Mouse (Mus musculus): ENCODE results near the gene Spta1. TPM values are rescaled to one million over a fixed set of nuclear protein-coding genes. Genes with fewer than 3 reads are reported as not detected.

Spta1 gene
- polyA plus RNA-seq, 1 experiment from 2014 or later, result 0.13 TPM

DNA sequence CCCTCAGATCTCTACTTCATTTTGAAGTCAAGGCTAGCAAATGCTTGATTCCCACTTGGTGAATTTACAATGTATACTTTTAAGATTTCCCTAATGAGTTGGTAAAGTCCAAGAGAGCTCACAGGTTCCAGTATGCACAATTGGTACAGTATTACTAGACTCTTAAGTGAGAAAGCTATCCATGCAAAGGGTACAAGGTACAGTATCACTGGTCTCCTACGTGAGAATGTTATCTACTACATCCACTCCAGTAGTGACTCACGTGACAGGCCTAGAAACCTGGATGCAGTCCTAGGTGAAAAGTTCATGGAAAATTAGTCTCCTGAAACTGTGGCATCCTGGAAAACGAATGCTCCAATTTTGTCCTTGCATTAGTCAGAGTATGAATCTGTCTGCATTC is 98.1 kb downstream of the Spta1 start:
- no peaks in the 10 kb centered on the region for H3K36me3 ChIP-seq (ENCODE audit: poor library complexity, severe bottlenecking)
- H3K9me3 ChIP-seq (replicated peaks), result no peaks in the 10 kb centered on the region
- no peak for ATAC-seq
- no peaks in the 10 kb centered on the region for H3K4me1 ChIP-seq
- H3K4me3 ChIP-seq, result no peak overlapping the region
- no peak overlapping the region for H3K4me2 ChIP-seq
- H3K27ac ChIP-seq, result no peak overlapping the region
- WGBS, result 83% methylated on average over 3 of the region's 3 CpGs
- no peaks in the 10 kb centered on the region for H3K27me3 ChIP-seq
- no peak overlapping the region for H3K9ac ChIP-seq

Other genes with a start within 250 kb of the Spta1 start
- 0.79 and 0.90 TPM in 2 replicates for gene Mndal, start 230.3 kb upstream of the Spta1 start, polyA plus RNA-seq (2015; fragmentation: Nextera tagmentation; extraction: Ambion mirVana)
- gene Ifi203, start 230.1 kb upstream of the Spta1 start, polyA plus RNA-seq (2015; fragmentation: Nextera tagmentation; extraction: Ambion mirVana), result 0.78 and 1.7 TPM in 2 replicates
- gene Ifi202b, start 190.0 kb upstream of the Spta1 start, polyA plus RNA-seq (2015; fragmentation: Nextera tagmentation; extraction: Ambion mirVana), result not detected in 2 replicates
- not detected in 2 replicates for gene Ifi205, start 141.0 kb upstream of the Spta1 start, polyA plus RNA-seq (2015; fragmentation: Nextera tagmentation; extraction: Ambion mirVana)
- not detected in 2 replicates for gene Olfr433, start 132.1 kb upstream of the Spta1 start, polyA plus RNA-seq (2015; fragmentation: Nextera tagmentation; extraction: Ambion mirVana)
- not detected in 2 replicates for gene Olfr432, start 123.6 kb upstream of the Spta1 start, polyA plus RNA-seq (2015; fragmentation: Nextera tagmentation; extraction: Ambion mirVana)
- not detected in 2 replicates for gene Olfr430, start 106.2 kb upstream of the Spta1 start, polyA plus RNA-seq (2015; fragmentation: Nextera tagmentation; extraction: Ambion mirVana)
- gene Olfr429, start 88.4 kb upstream of the Spta1 start, polyA plus RNA-seq (2015; fragmentation: Nextera tagmentation; extraction: Ambion mirVana), result not detected in 2 replicates
- not detected in 2 replicates for gene Olfr427, start 75.9 kb upstream of the Spta1 start, polyA plus RNA-seq (2015; fragmentation: Nextera tagmentation; extraction: Ambion mirVana)
- not detected in 2 replicates for gene Olfr231, start 51.6 kb upstream of the Spta1 start, polyA plus RNA-seq (2015; fragmentation: Nextera tagmentation; extraction: Ambion mirVana)
- gene Olfr424, start 41.3 kb upstream of the Spta1 start, polyA plus RNA-seq (2015; fragmentation: Nextera tagmentation; extraction: Ambion mirVana), result not detected in 2 replicates
- gene Olfr420, start 17.1 kb upstream of the Spta1 start, polyA plus RNA-seq (2015; fragmentation: Nextera tagmentation; extraction: Ambion mirVana), result 0.04 TPM in 1 of 2 replicates, not detected in the other
- gene Olfr419, start 79.3 kb downstream of the Spta1 start, polyA plus RNA-seq (2015; fragmentation: Nextera tagmentation; extraction: Ambion mirVana), result not detected in 2 replicates
- gene Mptx1, start 157.7 kb downstream of the Spta1 start, polyA plus RNA-seq (2015; fragmentation: Nextera tagmentation; extraction: Ambion mirVana), result not detected in 2 replicates
- not detected in 2 replicates for gene Olfr417, start 192.3 kb downstream of the Spta1 start, polyA plus RNA-seq (2015; fragmentation: Nextera tagmentation; extraction: Ambion mirVana)
- not detected in 2 replicates for gene Olfr248, start 218.3 kb downstream of the Spta1 start, polyA plus RNA-seq (2015; fragmentation: Nextera tagmentation; extraction: Ambion mirVana)

Data from forebrain, embryonic 13.5 days (tissue).